In genomic region chr6:39389988-39390387, GRCm38 (mm10) we compare ENCODE assay signal across 14 mouse cellular contexts. TPM values are rescaled to one million over a fixed set of nuclear protein-coding genes. Genes with fewer than 3 reads are reported as not detected.
DNase-seq lines count a peak whose midpoint lies in the region; ATAC-seq lines count a peak whose summit lies in the region.
"Had no signal": no experiment of that assay in that cellular context is flagged by ENCODE, and none has a peak within 500 bp of the region (broad histone marks: within the 10 kb centered on the region; RNA-seq: fewer than 3 reads in every experiment).

No protein-coding gene starts in this region.

- peak; percentile 70 for DNase-seq in brain, adult 2 months (ENCODE audit: low read depth, low spot score)
- DNase-seq in cerebellum, adult 18-20 months, result peak; percentile 25 to 45
- DNase-seq in cerebellum, postnatal 10 days, result peak; percentile 64 to 67
- no peak for DNase-seq in ovary, postnatal 14 days (ENCODE audit: low spot score)
- no peak for DNase-seq in layer of hippocampus, adult 11-12 months (ENCODE audit: low spot score)
- DNase-seq: adrenal gland, adult 2 months; adrenal gland, postnatal 25 days; gastrocnemius, postnatal 10 days; heart, adult 18-20 months; heart, postnatal 14 days; kidney, adult 11 months had no signal

- no peak for ATAC-seq in megakaryocyte, adult 5-6 weeks (ENCODE audit: poor library complexity, severe bottlenecking)
- ATAC-seq: forebrain, embryonic 15.5 days; hindbrain, postnatal 0 days had no signal

RNA-seq across cellular contexts. Expression of gene Rab19, which starts 9.0 kb away (rescaled TPM):
- 4.2 and 4.6 TPM in 2 replicates for total RNA-seq in megakaryocyte, adult 5-6 weeks (2015)
- 7.0 and 7.6 TPM in 2 replicates for total RNA-seq in megakaryocyte, adult 5-6 weeks (2017)

RNA-seq across cellular contexts. Expression of gene Slc37a3, which starts 12.5 kb away (rescaled TPM):
- total RNA-seq in megakaryocyte, adult 5-6 weeks (2015), result 3.7 and 5.5 TPM in 2 replicates
- 6.0 and 27.4 TPM in 2 replicates for total RNA-seq in megakaryocyte, adult 5-6 weeks (2017)

RNA-seq across cellular contexts. Expression of gene Mkrn1, which starts 30.3 kb away (rescaled TPM):
- total RNA-seq in megakaryocyte, adult 5-6 weeks (2015), result 108 and 111 TPM in 2 replicates
- total RNA-seq in megakaryocyte, adult 5-6 weeks (2017), result 75.5 and 82.8 TPM in 2 replicates

Comparison
In these comparisons a context has a peak if more than half of its experiments do, and no peak if none do; other contexts are left out.
1. DNase-seq: peak in brain, adult 2 months (single experiment), cerebellum, adult 18-20 months (2 of 2) and cerebellum, postnatal 10 days (2 of 2); none in ovary, postnatal 14 days (single experiment) and layer of hippocampus, adult 11-12 months (single experiment).